Mouse (Mus musculus) NIH3T3 (cell line): Measurements from ENCODE around the gene Olfr71.

ENCODE experiments used
- DNase-seq: peaks from one replicate; pipeline ENCODE4 v3.0.0-alpha.2; 2012; ENCODE audit warnings: low read depth

Olfr71 gene

DNA sequence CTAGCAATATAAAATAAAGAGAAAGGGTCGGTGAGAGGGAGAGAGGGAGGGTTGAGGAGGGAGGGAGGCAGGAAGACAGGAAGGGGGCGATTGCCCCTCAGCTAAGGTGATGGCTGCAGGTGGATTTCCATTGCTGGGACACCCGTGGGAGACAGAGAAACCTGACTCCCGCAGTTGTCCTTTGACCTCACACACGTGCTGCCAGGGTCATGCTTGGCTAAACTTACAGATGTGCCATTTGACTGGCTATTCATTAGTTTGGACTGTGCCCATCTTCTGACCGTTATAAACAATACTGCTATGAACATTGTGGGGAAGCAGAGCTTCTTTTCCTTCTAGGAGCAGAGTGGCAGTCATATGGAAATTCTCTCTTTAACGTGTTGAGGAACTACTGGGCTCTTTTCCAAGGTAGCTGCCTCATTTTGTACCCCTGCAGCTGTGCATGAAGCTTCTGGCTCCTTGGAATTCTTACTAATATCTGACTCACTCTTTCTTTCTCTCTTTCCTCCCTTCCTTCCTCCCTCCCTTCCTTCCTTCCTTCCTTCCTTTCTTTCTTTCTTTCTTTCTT is 3.7 kb upstream of the Olfr71 start:
- DNase-seq: peak; percentile 81

DNA sequence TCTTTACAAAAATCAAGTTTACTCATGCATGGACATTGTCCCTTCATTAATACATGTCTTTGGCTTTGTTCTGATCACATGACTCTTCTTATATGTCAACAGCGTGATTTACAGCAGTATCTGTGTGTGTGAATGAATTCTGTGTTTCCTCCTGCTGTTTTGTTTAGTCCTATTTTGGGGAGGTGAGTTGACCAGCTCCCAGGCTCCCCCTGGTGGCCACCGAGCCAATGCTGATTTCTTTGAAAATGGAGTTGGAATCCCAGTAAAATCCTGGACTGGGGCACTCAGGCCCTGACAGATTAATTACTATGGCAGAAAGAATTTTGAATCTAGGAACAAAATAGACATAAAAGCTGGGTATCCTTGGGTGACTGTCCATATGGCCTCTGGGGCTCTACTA is 1.8 kb upstream of the Olfr71 start:
- DNase-seq: peak; percentile 87

DNA sequence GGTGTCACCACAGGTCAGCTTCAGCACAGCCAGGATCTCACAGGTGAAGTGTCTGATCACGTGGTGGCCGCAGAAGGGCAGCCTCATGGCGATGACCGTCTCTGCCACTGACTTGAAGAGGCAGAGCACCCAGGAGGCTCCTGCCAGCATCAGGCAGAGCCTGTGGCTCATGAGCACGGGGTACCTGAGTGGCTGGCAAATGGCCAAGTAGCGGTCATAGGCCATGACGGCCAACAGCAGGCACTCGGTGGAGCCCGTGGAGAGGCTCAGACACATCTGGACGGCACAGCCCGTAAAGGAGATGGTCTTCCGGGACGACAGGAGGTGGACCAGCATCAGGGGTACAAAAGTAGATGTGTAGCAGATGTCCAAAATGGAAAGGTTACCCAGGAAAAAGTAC is 4.1 kb downstream of the Olfr71 start:
- no peak for DNase-seq

DNA sequence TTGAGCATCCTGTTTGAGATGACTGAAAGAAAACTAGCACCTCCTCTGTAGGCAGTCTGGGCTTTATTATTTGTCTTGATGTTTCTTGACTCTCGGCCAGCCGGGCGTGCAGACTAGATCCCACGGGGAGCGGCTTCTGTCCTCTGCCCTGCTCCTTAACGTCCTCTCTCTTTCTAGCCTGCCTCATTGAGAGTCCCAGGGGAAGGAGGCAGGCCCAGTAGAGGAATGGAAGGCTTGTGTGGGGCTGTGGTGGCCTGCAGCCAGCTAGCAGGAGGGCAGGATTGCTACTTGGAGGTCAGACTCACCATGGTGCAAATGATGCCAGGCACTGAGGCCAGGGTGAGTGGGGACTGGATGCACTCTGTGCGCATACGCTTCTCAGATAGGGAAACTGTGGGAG is 6.2 kb downstream of the Olfr71 start:
- no peak for DNase-seq

DNA sequence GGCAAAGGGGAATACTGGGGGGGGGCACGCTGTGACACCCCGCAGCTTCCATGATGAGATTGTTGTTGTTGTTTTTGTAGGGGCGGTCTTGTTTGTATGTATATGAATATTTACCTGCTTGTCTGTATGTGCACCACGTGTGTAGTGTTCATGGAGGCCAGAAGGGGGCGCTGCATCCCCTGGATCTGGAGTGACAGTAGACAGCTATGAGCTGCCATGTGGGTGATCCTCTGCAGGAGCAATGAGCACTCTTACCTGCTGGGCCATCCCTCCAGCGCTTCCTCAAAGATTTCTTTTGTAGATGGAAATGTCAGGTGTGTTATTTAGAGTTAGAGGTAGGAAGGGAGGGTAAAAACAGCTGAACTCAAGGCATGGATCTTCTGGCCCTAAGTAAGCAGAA is 6.6 kb downstream of the Olfr71 start:
- no peak for DNase-seq

DNA sequence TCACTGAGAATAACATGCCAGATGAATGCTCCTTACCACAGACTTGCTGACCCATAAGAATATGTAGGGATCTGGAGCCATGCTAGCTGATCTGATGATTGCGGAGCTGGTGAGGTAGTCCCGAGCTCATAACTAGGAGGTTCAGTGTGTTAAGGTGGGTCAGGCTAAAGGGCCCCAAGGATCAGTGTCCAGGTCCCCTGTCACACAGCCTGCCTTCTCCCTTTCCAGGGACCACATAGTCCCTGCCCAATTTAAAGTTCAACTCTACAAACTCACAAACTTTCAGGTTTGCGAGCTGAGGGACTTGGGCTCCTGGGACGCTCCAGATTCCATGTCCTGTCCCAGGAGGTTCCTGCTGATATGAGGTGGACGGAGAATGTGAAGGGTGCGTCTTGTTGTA is 9.3 kb downstream of the Olfr71 start, which contains the start of gene Olfr70:
Olfr70 (minus strand) TSS at position 101 of the 400 bp plus-strand sequence.
- no peak for DNase-seq

DNA sequence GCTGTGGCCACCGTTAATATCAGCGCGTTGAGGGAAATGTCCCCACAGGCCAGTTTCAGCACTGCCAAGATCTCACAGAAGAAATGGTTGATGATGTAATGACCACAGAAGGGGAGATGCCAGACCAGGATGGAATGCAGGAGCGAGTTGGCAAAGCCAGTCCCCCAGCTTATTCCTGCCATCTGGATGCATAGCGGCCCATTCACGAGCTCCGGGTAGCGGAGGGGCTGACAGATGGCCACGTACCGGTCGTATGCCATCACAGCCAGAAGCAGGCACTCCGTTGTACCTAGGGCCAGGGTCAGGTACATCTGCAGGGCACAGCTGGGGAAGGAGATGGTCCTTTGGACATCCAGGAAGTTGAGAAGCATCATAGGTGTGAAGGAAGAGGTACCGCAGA is 13.5 kb downstream of the Olfr71 start:
- no peak for DNase-seq

DNA sequence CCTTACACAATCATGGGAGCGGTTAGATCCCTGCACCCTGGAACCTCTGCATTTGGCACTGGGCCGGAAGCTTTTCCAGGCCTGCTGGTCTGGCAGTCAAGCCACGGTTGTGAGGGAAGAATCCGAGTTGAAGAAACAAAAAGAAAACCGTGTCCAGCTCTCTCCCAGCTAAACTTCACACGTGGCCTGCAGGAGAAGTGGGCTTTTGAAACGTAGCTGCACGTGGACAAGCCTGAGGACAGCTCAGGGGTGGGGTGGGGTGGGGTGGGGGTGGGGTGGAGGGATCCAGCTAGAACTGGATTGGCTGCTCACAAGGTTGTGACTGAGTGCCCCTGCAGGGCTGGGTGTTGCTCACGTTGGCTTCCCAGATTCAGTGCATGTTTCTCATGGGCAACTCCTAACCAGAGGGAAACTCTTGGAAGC is 14.8 kb downstream of the Olfr71 start:
- peak; percentile 44 for DNase-seq

DNA sequence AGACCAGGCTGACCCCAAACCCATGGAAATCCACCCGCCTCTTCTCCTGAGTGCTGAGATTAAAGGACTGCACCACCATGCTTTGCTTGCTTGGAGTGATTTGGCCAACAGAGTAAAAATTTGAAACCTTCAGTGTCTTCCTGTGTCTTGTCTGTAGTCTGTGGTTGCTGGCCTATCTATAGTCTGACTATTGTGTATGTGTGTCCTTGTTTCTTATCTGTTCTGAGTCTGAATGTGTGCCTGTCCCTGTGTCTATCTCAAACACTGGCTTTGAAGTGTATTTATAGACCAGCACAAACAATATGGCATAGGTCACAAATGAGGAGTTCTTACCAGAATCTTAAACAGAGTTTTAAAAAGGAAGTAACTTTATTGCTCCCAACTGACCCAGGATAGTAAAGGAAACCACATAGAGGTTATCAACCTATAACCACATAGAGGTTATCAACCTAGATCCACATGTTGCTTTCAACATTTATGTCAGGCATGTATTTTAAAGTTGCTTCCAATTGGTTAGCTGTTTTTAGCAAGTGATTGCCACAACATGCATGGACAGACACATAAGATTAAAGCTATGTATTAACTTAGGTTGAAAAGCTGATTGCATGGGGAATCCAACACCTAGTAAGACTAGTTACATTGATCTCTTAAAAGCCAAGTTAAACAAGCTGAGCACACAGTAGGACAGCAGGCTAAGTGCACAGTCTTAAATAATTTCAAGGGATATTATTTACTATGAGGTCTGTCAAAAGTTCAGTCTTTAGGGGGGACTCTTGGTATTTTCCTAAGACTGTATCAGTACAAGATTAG is 15.4 kb downstream of the Olfr71 start:
- DNase-seq: no peak

DNA sequence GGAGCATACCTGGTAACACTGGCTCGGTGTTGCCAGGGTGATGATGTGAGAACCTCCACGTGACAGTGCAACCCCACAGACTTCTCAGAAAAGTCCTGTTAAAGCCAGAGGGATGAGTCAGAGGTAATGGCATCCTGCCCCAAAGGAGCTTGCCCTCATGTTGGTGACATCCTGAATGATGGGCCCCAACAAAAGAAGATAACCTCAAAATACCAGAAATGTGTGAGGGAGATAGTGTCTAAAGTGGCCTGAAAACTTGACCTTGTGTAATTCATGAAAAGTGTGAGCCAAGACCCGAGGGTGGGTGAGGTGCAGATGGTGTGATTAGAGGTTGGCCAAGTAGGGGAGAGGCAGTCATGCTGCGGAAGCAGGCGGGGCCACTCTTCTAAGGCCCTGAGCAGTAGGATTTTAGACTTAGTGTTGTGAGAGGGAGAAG is 16.2 kb downstream of the Olfr71 start:
- peak; percentile 77 for DNase-seq

DNA sequence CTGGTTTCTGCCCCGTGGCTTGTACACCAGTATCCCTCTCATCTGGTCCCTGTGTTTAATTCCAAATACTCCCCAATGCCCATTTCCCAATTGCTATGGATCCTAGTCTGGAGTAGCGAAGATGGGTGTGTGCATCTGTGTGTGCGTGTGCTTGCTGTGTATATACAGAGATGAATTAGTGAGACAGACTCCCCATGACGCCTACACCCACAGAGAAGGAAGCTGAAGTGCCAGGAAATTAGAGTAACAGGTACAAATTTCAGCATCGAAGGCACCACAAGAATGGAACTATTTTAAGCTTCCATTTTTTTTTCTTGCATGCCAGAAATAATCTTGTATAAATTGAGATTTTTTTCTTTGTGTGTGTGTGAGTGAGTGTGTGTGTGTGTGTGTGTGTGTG is 19.0 kb downstream of the Olfr71 start:
- DNase-seq: no peak

DNA sequence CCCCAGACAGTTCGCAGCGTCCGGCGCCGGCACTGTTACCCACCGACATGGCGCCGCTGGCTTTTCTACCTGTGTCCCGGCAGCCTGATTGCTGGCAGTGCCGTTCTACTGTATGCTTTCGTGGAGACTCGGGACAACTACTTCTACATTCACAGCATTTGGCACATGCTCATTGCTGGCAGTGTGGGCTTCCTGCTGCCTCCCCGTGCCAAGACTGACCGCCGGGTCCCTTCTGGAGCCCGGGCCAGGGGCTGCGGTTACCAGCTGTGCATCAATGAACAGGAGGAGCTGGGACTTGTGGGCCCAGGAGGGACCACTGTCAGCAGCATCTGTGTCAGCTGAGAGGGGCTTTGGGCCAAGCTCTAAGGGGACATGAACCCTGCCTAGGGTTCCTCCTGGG is 20.0 kb downstream of the Olfr71 start:
- no peak for DNase-seq

DNA sequence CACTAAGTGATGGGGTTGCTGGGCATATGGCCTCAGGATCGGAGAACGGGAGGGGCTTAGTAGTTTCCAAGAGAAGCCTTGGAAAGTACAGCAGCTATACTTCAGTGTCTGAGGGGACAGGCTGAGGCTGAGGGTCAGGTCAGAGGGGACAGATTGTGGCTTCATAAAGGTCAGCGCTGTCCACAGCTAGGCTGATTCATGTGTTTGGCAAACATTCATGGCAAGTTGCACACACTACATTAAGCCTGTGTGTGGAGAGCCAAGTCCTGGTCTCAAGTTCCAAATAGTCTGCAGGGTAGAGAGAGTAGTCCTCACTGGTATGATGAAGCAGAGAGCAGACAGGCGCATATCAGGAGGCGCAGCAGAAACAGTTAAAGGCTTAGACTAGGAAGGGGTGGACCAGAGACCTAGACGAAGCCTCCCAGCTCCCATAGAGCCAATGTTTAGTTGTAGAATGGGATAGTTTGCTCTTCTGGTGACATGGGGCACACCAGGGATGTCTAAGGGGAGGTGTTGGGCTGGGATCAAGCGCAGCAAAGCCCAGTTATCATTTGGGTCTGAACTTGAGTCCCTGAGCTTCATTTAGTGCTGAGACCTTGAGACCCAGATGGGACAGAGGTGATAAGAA is 30.5 kb downstream of the Olfr71 start:
- peak; percentile 84 for DNase-seq

DNA sequence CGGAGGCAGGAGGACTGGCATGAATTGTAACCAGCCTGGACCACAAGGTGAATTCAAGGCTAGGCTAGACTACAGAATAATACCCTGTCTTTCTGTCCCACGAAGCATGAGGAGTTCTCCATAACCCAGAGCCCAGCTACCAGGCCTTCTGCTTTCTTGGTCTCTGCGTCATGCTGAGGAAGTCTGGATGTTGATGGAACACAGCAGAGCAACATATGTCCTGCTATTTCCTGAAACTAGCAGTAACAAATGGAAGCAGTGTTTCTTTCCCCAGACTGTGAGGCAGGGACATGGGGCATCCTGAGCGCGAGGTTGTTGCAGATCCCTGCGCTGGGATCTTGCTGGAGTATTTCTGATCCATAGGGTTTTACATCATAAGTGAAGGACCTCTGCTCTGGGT is 31.5 kb downstream of the Olfr71 start:
- DNase-seq: no peak

DNA sequence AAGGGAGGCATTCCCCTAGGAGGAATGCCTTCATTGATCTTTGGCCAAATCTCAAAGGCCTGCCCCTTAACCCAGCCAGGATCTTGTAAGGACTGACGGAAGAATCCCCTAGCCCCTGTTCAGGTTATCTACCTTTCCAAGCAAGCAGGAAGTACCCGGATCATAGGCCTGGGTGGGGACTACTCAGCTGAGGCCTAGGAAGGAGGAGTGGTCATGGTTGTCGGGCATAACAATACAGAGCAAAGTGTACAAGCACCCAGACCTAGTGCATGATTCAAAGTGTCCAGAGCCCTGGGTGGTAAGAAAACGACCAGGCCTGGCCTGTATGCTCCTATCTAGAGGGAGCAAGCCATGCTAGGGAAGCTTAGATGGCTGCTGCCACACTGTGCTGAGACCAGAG is 34.4 kb downstream of the Olfr71 start:
- DNase-seq: no peak

DNA sequence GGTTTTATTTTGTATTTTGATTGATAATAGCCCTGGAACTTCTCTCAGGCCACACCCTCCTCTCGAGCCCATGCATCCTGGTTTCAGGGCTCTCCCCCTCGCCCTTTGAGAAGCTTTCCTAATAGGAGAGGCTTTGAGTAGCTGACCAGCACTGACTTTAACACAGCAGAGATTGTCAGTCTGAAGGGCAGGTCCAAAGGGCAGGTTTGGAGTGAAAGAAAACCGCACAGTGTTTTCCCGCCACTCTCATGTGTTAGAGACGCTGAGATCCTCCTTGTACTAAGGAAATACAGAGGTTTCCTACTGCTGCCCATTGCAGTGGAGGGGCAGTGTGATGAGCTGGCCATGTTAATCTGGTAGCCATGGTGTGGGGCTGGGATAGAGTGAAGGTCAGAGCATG is 35.1 kb downstream of the Olfr71 start:
- DNase-seq: no peak

DNA sequence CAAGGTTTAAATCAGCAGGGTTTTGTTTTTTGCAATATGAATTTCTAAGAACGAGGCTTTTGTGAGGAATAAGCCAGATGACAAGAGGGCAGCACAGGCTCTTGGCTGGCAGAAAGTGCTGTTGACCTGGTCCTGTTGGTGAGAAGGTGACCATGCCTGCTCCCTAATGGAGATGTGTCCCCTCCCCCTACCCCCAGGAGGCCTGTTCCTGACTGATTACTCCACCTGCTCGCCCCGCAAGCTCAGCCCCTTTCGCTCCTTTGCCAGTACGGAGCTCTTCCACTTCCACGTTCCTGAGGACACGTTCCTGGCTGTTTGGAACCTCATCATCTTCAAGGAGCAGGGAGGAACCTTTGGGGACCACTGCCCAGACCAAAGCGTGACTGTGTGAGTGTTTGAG is 36.4 kb downstream of the Olfr71 start:
- no peak for DNase-seq

DNA sequence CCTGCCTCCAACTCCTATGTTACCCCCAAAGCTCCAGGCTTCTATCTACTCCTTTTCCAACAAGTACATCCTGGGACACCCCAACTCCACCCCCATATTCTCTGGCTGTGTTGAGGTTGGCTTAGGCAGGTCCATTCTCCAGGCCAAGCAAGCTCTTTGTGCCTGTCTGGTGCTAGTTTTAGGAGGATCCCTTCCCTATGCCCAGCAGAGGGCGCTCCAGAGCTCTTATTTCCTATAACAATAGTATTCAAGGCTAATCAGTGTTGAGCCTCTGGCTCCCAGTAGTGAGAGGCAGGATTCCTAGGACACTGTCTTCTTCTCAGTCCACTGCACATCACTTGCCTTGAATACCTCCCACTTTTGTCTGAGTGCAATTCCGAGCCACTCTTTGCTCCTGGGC is 38.0 kb downstream of the Olfr71 start:
- DNase-seq: peak; percentile 95

DNA sequence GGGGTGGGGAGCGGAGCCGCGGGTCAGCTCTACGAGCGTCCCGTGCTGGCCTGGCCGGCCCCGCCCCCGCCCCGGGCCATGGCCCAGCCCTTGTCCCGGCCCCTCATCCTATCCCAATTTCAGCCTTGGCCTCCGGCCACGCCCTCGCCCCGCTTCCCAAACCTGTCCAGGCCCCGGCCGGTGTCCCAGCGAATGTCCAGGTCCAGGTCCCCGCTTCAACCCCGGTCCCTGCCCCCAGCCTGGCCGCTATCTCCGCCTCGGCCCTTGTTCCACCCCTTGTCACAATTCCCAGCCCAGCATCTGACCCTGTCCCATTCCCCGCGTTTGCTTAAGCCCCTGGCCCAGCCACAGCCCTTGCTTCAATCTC is 40.6 kb downstream of the Olfr71 start:
- no peak for DNase-seq

DNA sequence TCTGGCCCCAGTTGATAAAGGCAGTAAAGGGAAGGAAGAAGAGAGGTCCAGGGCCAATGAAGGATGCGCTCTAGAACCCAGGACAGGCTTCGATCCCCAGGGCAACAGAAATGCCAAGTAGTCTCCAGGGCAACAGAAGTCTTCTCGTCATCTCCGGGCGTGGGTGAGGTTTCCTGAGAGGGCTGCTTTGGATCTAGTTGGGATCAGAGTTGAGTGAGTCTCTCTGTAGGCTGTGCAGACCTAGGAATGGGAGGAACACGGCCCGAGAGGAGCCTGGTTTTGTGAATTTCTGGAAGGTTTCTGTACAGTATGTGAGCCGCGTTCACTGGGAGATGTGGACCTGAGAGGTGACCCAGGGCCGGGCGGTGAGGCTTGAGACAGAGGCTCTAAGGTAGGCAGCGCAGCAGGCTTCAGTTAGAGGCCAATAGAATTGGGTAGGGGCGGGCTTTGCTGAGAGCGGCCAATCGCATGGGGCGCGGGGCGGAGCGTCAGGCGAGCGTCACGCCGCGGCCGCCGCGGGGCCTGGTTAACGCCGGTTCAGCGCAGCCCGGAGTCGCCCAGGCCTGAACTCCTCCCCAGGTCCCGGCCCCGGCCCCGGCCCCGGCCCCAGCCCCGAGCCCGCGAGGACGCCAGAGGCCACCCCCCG is 41.1 kb downstream of the Olfr71 start, which contains the start of the genes Tmem8b and Fam221b:
Tmem8b (plus strand) TSS at position 190 of the 646 bp plus-strand sequence.
Fam221b (minus strand) TSS at position 364 of the 646 bp plus-strand sequence.
- peak; percentile 90 for DNase-seq

DNA sequence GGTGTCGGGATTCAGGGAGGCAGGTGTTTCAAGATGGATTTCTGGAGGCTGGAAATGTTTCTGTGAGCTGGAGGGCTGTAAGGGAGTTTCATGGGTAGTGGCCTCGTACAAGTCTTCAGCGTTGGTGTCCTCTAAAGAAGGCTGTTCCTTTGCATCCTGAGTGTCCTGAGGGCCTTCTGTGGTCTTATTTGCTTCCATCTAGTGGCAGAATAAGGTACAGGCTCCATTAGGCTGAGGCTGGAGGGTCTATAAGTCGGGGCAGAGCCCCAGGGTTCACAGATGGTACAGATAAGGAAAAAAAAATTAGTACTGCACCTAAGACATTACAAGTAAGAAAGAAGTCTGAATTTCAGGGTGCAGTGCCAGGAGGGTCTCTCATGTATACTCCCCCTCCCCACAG is 43.6 kb downstream of the Olfr71 start:
- DNase-seq: peak; percentile 44

DNA sequence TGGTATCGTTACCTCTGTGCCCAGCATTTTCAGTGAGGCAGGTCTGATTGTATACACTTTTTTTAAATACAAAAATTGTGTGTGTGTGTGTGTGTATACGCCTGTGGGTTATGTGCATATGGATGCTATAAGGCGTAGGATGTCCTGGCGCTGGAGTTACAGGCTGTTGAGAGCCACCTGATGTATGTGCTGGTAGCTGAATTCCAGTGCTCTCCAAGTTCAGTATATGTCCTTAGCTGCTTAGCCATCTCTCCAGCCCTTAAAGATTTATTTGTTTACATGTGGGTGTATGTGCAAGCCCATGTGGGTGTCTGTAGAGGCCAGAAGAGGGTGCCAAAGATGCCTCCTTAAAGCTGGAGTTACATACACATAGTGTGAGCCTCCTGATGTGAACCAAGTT is 52.9 kb downstream of the Olfr71 start:
- DNase-seq: peak; percentile 26
